Mouse (Mus musculus): ENCODE results near the gene Fat1.
A peak's percentile ranks its signal among the peaks of the same experiment; 100 is the strongest.

The Fat1 gene

GRCm38 (mm10) chr8:44961492-44961891 is 26.2 kb downstream of the Fat1 start:
- peak in 1 of 2 experiments; percentile 52 for DNase-seq (ENCODE audit: low spot score in 2 of 2)

GRCm38 (mm10) chr8:44962572-44963231 is 27.5 kb downstream of the Fat1 start:
- no peak for DNase-seq (ENCODE audit: low spot score in 2 of 2)

GRCm38 (mm10) chr8:44967521-44968039 is 32.3 kb downstream of the Fat1 start:
- DNase-seq (ENCODE audit: low spot score in 2 of 2): no peak

- DNase-seq (ENCODE audit: low spot score in 2 of 2): peak in 1 of 2 experiments; percentile 10
Observed at GRCm38 (mm10) chr8:44970093-44970492, 34.8 kb downstream of the Fat1 start.

- no peak for DNase-seq (ENCODE audit: low spot score in 2 of 2)
Observed at GRCm38 (mm10) chr8:44971346-44971745, 36.1 kb downstream of the Fat1 start.

- no peak for DNase-seq (ENCODE audit: low spot score in 2 of 2)
Observed at GRCm38 (mm10) chr8:44971964-44972363, 36.7 kb downstream of the Fat1 start.

- no peak for DNase-seq (ENCODE audit: low spot score in 2 of 2)
Observed at GRCm38 (mm10) chr8:44975113-44975512, 39.9 kb downstream of the Fat1 start.

- no peak for DNase-seq (ENCODE audit: low spot score in 2 of 2)
Observed at GRCm38 (mm10) chr8:44975654-44976053, 40.4 kb downstream of the Fat1 start.

GRCm38 (mm10) chr8:44978622-44979021 is 43.4 kb downstream of the Fat1 start:
- DNase-seq (ENCODE audit: low spot score in 2 of 2): no peak

- no peak for DNase-seq (ENCODE audit: low spot score in 2 of 2)
Observed at GRCm38 (mm10) chr8:44979245-44979644, 44.0 kb downstream of the Fat1 start.

- peak in 1 of 2 experiments; percentile 56 for DNase-seq (ENCODE audit: low spot score in 2 of 2)
Observed at GRCm38 (mm10) chr8:44980030-44980429, 44.8 kb downstream of the Fat1 start.

- DNase-seq (ENCODE audit: low spot score in 2 of 2): no peak
Observed at GRCm38 (mm10) chr8:44985326-44986288, 50.4 kb downstream of the Fat1 start.

- DNase-seq (ENCODE audit: low spot score in 2 of 2): no peak
Observed at GRCm38 (mm10) chr8:44991700-44992487, 56.6 kb downstream of the Fat1 start.

- no peak for DNase-seq (ENCODE audit: low spot score in 2 of 2)
Observed at GRCm38 (mm10) chr8:44992664-44993063, 57.4 kb downstream of the Fat1 start.

GRCm38 (mm10) chr8:44993376-44993775 is 58.1 kb downstream of the Fat1 start:
- no peak for DNase-seq (ENCODE audit: low spot score in 2 of 2)

GRCm38 (mm10) chr8:44996493-44996892 is 61.2 kb downstream of the Fat1 start:
- no peak for DNase-seq (ENCODE audit: low spot score in 2 of 2)

GRCm38 (mm10) chr8:44997321-44997720 is 62.1 kb downstream of the Fat1 start:
- no peak for DNase-seq (ENCODE audit: low spot score in 2 of 2)

GRCm38 (mm10) chr8:44997829-44998228 is 62.6 kb downstream of the Fat1 start:
- DNase-seq (ENCODE audit: low spot score in 2 of 2): no peak

GRCm38 (mm10) chr8:44998275-44998674 is 63.0 kb downstream of the Fat1 start:
- DNase-seq (ENCODE audit: low spot score in 2 of 2): no peak

- peak in 1 of 2 experiments; percentile 35 for DNase-seq (ENCODE audit: low spot score in 2 of 2)
Observed at GRCm38 (mm10) chr8:44998681-44999277, 63.5 kb downstream of the Fat1 start.

- no peak for DNase-seq (ENCODE audit: low spot score in 2 of 2)
Observed at GRCm38 (mm10) chr8:45001577-45002197, 66.4 kb downstream of the Fat1 start.

Measured in urinary bladder, postnatal 36 days (tissue).